Mouse (Mus musculus) embryonic facial prominence, embryonic 12.5 days (tissue): ENCODE measurements around the gene Saal1. TPM values are rescaled to one million over a fixed set of nuclear protein-coding genes. Genes with fewer than 3 reads are reported as not detected.
"Not testable (repeated sequence)": the region's sequence is repeated elsewhere in the genome, so short reads cannot be mapped to it uniquely, and the experiment has no call there.

Source experiments
- ATAC-seq: fragments of 200-750 bp; cut with Nextera tagmentation; 2 replicates; pipeline ENCODE4 v1.8.0; 2017; ENCODE audit not compliant: insufficient number of reproducible peaks, insufficient read depth, low FRiP score, low TSS enrichment
- H3K27ac ChIP-seq: fragments of 300-500 bp; sonication (generic); 2 replicates; pipeline ENCODE4 v1.5.1; 2016; ENCODE audit warnings: mild to moderate bottlenecking
- H3K27me3 ChIP-seq: fragments of 300-500 bp; sonication (generic); 2 replicates; pipeline ENCODE4 v1.6.1; 2016; ENCODE audit warnings: mild to moderate bottlenecking, moderate library complexity
- H3K36me3 ChIP-seq: fragments of 300-500 bp; sonication (generic); 2 replicates; pipeline ENCODE4 v1.6.1; 2016; ENCODE audit warnings: mild to moderate bottlenecking
- H3K4me1 ChIP-seq: fragments of 300-500 bp; sonication (generic); 2 replicates; pipeline ENCODE4 v1.6.1; 2016
- H3K4me2 ChIP-seq: fragments of 300-500 bp; sonication (generic); replicated peaks from 2 replicates; pipeline ENCODE4 v1.6.1; 2016; ENCODE audit warnings: mild to moderate bottlenecking, moderate library complexity
- H3K4me3 ChIP-seq: fragments of 300-500 bp; sonication (generic); 2 replicates; pipeline ENCODE4 v1.5.1; 2016; ENCODE audit warnings: mild to moderate bottlenecking
- H3K9ac ChIP-seq: fragments of 300-500 bp; sonication (generic); 2 replicates; pipeline ENCODE4 v1.6.1; 2016; ENCODE audit warnings: mild to moderate bottlenecking, moderate library complexity
- H3K9me3 ChIP-seq: fragments of 300-500 bp; sonication (generic); 2 replicates; pipeline ENCODE4 v1.6.1; 2016; ENCODE audit warnings: mild to moderate bottlenecking, moderate library complexity
- WGBS: fragments of 180-500 bp; shearing (Covaris S2); methylation state at CpG from one replicate; pipeline ENCODE4 v1.1.7; 2016; 5-methylcytosine and 5-hydroxymethylcytosine counted together
- polyA plus RNA-seq: library from polyadenylated mRNA; unstranded; fragments of >200 nt; fragmentation: Nextera tagmentation; extraction: Ambion mirVana; gene quantifications from 2 replicates; pipeline ENCODE4 v1.2.1, GENCODE M21; 2016

The Saal1 gene
- polyA plus RNA-seq, 1 experiment from 2014 or later: 37.3 TPM

DNA sequence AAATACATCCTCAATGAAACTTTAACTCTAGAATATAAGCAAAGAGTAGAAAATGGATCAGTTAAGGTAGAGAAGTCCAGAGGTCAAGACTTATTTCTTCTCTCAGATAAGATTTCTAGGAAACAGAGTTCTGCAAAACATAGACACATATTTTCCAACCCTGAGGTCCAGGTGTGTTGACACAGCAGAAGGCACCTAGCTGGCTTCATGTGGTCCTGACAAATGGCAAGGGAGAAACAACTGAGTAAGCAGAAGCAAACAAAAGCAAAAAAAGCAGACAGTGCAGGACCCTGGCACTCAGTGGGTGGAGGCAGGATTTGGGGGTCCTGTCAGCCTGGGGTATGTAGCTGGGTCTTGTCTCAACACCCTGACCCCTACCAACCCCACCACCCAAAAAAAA is 29.7 kb downstream of the Saal1 start:
- Histone ChIP-seq H3K4me1 (peaks cover 4% of the 10 kb centered on the region; the same call in 1 of the 2 replicates), H3K36me3 (no peaks in the 10 kb centered on the region), H3K27ac (no peak overlapping the region), H3K4me3 (no peak overlapping the region), H3K9me3 (no peaks in the 10 kb centered on the region), H3K9ac (no peak overlapping the region), H3K4me2 (no peak overlapping the region), H3K27me3 (no peaks in the 10 kb centered on the region)
- no peak for ATAC-seq

DNA sequence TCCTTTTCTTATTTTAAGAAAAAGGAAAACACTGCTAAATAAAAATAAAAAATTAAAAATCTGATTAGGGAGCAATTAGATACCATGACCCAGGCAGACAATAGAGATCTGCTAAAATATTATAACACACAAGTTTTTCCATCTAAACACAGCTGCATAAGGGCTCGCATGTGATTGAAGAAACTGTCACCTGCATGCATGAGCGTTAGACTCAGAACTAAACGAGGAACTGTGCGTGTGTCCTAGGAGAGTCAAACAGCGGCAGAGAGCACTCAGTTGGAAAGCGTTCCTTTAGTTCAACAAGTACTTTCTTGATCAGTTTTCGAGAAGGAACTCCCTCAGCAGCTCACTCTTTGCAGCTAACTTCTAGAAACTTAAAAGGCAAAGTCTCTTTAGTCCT is 31.4 kb downstream of the Saal1 start:
- 88% methylated on average over 7 of the region's 7 CpGs for WGBS
- not testable (repeated sequence) for H3K4me2 ChIP-seq, H3K36me3 ChIP-seq, H3K27me3 ChIP-seq, ATAC-seq, H3K27ac ChIP-seq, H3K4me1 ChIP-seq, H3K4me3 ChIP-seq, H3K9me3 ChIP-seq, H3K9ac ChIP-seq

DNA sequence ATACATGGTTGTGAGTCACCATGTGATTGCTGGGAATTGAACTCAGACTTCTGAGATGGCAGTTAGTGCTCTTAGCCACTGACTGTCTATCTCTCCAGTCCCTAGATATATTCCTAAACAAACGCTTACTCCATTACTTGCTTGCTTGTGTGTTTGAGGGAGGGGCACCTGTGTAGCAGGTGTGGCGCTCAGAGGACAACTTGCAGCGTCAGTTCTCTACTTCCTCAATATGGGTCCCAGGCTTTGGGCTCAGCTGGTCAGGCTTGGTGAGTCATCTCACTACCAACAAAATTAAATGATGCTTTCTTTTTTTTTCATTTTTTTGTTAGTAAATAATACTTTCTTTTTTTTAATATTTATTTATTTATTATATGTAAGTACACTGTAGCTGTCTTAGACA is 32.1 kb downstream of the Saal1 start:
- Histone ChIP-seq H3K27ac (no peak overlapping the region), H3K36me3 (no peaks in the 10 kb centered on the region), H3K4me3 (no peak overlapping the region), H3K4me1 (peaks cover 4% of the 10 kb centered on the region; the same call in 1 of the 2 replicates), H3K9me3 (no peaks in the 10 kb centered on the region), H3K4me2 (no peak overlapping the region), H3K9ac (no peak overlapping the region), H3K27me3 (no peaks in the 10 kb centered on the region)
- ATAC-seq: no peak
- 90% methylated on average over 3 of the region's 3 CpGs for WGBS

DNA sequence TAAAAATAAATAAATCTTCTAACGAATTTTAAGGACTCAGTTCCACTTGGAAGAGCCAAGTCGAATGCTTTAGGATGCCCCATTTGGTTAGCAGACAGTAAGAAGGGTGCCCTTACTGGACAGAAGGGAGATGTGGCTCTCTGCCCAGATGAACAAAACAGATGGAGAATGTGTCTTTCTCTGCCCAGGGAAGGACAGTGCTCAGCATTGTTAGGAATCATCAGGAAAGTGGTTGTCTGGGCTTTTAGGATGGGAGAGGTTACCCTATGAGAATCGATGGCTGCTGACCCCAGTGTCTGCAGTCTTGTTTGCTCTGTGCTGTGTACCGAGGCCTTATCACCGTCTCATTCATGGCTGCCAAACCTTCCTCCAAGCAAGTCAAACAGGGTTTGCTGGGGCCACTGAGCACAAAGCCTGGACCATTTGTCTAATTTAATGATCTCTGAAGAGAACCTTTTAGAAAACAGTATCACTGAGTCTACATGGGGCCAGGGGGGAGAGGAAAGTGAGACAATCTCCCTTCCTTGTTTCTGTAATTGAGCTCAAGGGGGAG is 33.6 kb downstream of the Saal1 start:
- H3K9me3 ChIP-seq: no peaks in the 10 kb centered on the region
- H3K27me3 ChIP-seq: 0 out of 2 replicates have a peak, but pooled peaks cover 2% of the 10 kb centered on the region
- no peaks in the 10 kb centered on the region for H3K36me3 ChIP-seq
- H3K9ac ChIP-seq: no peak overlapping the region
- 67% methylated on average over 5 of the region's 5 CpGs for WGBS
- no peak for ATAC-seq
- H3K4me2 ChIP-seq: no peak overlapping the region
- H3K4me3 ChIP-seq: no peak overlapping the region
- H3K4me1 ChIP-seq: peaks cover 11% of the 10 kb centered on the region
- no peak overlapping the region for H3K27ac ChIP-seq

DNA sequence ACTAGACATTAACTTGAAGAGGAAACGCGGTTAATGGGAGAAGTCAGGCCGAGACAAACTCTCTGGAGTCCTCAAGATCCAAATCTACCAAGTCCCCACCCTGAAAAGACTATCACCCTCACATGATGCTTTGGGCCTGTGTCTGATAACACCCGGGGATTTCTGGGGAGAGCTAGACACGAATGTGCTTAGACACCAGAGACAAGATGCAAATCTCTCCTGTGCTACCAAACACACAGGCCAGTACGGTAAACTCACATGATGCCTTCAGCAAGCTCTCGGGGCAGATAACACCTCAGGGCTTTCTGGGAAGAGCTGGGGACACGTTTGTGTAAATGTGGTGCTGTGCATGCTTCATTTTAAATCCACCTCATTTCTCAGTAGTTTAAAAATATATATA is 34.6 kb downstream of the Saal1 start:
- 75% methylated on average over 8 of the region's 8 CpGs for WGBS
- H3K27me3 ChIP-seq: 0 out of 2 replicates have a peak, but pooled peaks cover 2% of the 10 kb centered on the region
- H3K9me3 ChIP-seq: no peaks in the 10 kb centered on the region
- no peak overlapping the region for H3K27ac ChIP-seq
- no peak overlapping the region for H3K9ac ChIP-seq
- no peak overlapping the region for H3K4me3 ChIP-seq
- H3K4me2 ChIP-seq: no peak overlapping the region
- H3K36me3 ChIP-seq: no peaks in the 10 kb centered on the region
- ATAC-seq: no peak
- peaks cover 11% of the 10 kb centered on the region for H3K4me1 ChIP-seq

DNA sequence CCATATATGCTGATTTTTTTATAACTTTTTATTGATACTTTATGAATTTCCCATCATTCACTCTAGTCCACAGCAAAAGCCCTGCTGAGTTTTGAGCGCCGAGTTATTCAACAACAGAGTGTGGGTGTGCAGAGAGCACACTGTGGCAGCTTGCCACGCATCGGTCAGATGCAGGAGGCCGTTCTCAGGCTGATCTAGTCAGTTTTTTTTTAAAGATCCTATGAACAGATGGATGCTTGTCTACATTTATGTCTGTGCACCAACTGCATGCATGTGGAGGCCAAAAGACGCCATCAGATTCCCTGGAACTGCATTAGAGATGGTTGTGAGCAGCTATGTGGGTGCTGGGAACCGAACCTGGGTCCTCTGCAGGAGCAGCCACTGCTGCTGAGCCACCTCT is 35.4 kb downstream of the Saal1 start:
- Histone ChIP-seq H3K27me3 (0 out of 2 replicates have a peak, but pooled peaks cover 2% of the 10 kb centered on the region), H3K9ac (no peak overlapping the region), H3K36me3 (no peaks in the 10 kb centered on the region), H3K4me1 (peaks cover 11% of the 10 kb centered on the region), H3K27ac (no peak overlapping the region), H3K9me3 (no peaks in the 10 kb centered on the region), H3K4me3 (no peak overlapping the region), H3K4me2 (no peak overlapping the region)
- no peak for ATAC-seq
- 92% methylated on average over 7 of the region's 7 CpGs for WGBS

DNA sequence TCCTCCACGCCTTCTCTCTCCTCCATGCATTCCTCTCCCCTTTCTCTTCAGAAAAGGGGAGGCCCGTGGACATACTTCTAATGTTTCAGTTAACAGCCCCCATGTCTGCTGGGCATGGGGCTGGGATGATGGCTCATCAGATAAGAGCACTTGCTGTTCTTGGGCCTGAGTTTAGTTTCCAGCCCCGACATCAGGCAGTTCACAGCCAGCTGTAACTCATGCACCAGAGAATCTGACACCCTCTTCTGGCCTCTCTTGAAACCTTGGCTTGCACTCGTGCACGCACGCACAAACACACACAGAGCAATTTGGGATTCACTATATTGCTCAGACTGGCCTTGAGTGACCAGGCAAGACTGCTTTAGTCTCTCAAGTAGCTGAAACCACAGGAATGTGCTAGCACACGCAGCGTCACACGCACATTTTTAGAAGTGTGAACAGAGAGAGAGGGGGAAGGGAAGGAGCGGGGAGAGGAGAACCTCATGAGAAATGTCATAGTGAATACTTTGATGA is 38.3 kb downstream of the Saal1 start, which contains the start of gene Tph1:
Gene Tph1, minus strand, starts transcription at position 378 of the 513 bp plus-strand sequence.
- no peak for ATAC-seq
- H3K27ac ChIP-seq: no peak within 1 kb of the TSS
- H3K9ac ChIP-seq: no peak within 1 kb of the TSS
- H3K4me3 ChIP-seq: no peak within 1 kb of the TSS
- 42% methylated on average over 10 of the region's 10 CpGs for WGBS
- H3K27me3 ChIP-seq: 0 out of 2 replicates have a peak, but pooled peaks cover 3% of the 10 kb centered on the region
- H3K4me1 ChIP-seq: peaks cover 13% of the 10 kb centered on the region
- H3K4me2 ChIP-seq: no peak within 1 kb of the TSS
- no peaks in the 10 kb centered on the region for H3K36me3 ChIP-seq
- H3K9me3 ChIP-seq: no peaks in the 10 kb centered on the region

DNA sequence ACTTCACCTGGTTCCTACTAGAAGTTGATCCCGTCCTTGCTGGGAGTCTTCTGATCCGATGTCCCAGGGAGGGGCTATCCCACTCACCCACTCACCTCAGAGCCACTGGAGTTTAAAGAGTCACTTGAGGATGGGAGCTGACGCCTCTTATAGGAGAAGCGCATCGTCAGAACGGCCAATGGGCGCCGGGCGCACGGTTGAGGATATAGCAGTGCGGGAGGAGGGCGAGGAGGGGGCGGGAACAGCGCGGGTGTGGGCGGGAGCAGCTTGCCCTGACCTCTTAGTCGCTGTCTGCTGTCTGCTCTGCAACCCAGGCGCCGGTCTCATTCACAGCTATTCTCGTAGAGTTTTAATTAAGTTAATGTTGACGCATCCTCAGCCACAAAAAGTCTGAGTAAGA is 43.2 kb downstream of the Saal1 start:
- Histone ChIP-seq H3K36me3 (no peaks in the 10 kb centered on the region), H3K4me3 (no peak overlapping the region), H3K9me3 (no peaks in the 10 kb centered on the region), H3K27me3 (peaks cover 11% of the 10 kb centered on the region), H3K4me1 (peaks cover 9% of the 10 kb centered on the region), H3K4me2 (peak overlapping the region; percentile 39), H3K27ac (no peak overlapping the region), H3K9ac (no peak overlapping the region)
- ATAC-seq: 0 out of 2 replicates have a peak, but pooled peaks have one; percentile 60
- WGBS: 2% methylated on average over 20 of the region's 21 CpGs

DNA sequence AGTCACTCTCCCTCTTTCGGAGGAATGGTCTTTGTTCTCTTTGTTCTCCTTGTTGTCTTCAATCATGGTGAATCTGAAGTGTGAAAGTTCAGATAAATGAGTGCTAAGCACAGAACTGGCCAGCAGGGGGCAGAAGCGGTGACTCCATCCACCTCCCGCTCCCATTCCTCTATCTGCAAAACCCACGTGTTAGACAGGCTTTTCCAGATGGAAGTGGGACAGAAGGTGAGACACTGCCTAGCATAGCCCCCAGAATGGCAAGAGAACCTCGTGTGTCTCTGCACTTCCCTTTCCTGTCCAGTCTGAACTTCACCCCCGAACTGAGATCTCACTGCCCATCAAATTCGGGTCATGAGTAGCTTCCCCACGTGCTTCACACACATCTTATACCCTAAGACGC is 45.2 kb downstream of the Saal1 start:
- H3K36me3 ChIP-seq: no peaks in the 10 kb centered on the region
- H3K27me3 ChIP-seq: peaks cover 11% of the 10 kb centered on the region
- H3K4me3 ChIP-seq: no peak overlapping the region
- H3K9ac ChIP-seq: no peak overlapping the region
- no peak overlapping the region for H3K4me2 ChIP-seq
- H3K27ac ChIP-seq: no peak overlapping the region
- 40% methylated on average over 9 of the region's 9 CpGs for WGBS
- no peaks in the 10 kb centered on the region for H3K9me3 ChIP-seq
- ATAC-seq: no peak
- peaks cover 6% of the 10 kb centered on the region; the same call in 1 of the 2 replicates for H3K4me1 ChIP-seq

DNA sequence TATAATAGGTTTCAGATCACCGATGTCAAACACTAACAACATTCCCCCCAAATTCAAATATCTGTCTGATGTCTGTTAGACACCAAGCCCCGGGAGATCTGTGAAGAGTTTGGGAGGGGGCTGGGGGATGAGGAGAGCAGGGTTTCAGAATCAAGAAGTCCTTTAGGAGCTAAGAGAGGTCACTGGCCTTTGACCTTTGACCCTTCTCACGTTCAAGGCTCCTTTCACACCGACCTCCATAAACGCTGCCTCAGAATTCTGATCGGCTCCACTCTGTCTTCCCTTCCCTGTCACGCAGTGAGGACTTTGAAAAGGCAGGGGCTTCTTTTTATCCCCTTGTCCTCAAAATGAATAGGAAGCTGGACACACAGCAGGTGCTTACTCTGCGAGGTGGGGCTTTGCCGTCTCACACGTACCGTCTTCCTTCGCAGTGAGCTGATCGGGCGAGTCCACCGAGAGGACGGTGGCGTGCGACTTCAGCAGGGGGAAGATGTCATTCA is 48.8 kb downstream of the Saal1 start:
- H3K4me2 ChIP-seq: no peak overlapping the region
- no peak for ATAC-seq

DNA sequence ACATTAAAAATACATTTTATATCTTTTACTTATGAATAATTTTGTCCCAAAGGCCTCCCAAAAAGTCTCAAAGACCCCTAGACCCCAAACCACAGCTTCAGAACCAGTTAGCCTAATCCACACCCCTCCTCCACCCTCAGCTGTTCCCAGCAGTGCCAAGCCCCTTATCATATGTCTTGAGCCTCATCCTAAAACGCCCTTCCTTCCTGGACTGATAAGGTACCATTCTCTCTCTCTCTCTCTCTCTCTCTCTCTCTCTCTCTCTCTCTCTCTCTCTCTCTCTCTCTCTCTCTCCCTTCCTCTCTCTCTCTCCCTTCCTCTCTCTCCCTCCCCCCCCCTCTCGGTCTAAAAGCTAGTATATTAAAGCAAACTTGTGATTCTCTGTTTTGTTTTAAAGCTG is 58.2 kb downstream of the Saal1 start:
- Histone ChIP-seq H3K9me3 (no peaks in the 10 kb centered on the region), H3K4me2 (no peak overlapping the region), H3K4me1 (no peaks in the 10 kb centered on the region), H3K9ac (no peak overlapping the region), H3K4me3 (no peak overlapping the region), H3K36me3 (no peaks in the 10 kb centered on the region), H3K27ac (no peak overlapping the region), H3K27me3 (0 out of 2 replicates have a peak, but pooled peaks cover 3% of the 10 kb centered on the region)
- WGBS: 69% methylated on average over 2 of the region's 2 CpGs
- no peak for ATAC-seq

More for the DNA sequence above, 48.8 kb downstream of the Saal1 start:
- Histone ChIP-seq H3K27me3 (peaks cover 4% of the 10 kb centered on the region), H3K27ac (no peak overlapping the region), H3K9me3 (no peaks in the 10 kb centered on the region), H3K36me3 (no peaks in the 10 kb centered on the region), H3K4me3 (no peak overlapping the region), H3K4me1 (no peaks in the 10 kb centered on the region), H3K9ac (no peak overlapping the region)
- WGBS: 41% methylated on average over 18 of the region's 18 CpGs

DNA sequence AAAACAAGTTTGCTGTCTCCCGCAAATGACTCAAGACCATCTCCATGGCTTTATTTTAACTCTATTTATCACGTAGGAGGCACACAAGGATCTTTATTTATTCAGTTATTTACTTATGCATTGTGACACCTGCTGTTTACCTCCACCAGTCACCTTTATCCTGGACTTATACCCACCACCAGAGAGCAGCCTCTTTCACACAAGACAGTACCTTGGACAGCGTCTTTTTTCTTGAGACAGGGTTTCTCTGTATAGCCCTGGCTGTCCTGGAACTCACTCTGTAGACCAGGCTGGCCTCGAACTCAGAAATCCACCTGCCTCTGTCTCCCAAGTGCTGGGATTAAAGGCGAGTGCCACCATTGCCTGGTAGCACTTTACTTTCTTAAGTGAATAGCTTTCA is 60.2 kb downstream of the Saal1 start:
- H3K27ac ChIP-seq, H3K4me1 ChIP-seq, H3K36me3 ChIP-seq, H3K4me2 ChIP-seq, ATAC-seq, H3K9me3 ChIP-seq, H3K9ac ChIP-seq, H3K4me3 ChIP-seq, H3K27me3 ChIP-seq: not testable (repeated sequence)
- 51% methylated on average over 5 of the region's 5 CpGs for WGBS
